Mouse (Mus musculus) G1E (cell line): Measurements from ENCODE around the gene Iqcf1.

ENCODE experiments used
- CTCF ChIP-seq: IDR thresholded peaks from 2 replicates; pipeline ENCODE4 v1.5.1; 2012; ENCODE audit warnings: low read depth, low read length, inconsistent platforms, mixed read lengths
- GATA1 ChIP-seq: IDR thresholded peaks from 2 replicates; pipeline ENCODE4 v1.6.1; 2012; ENCODE audit warnings: borderline replicate concordance, low read length, inconsistent platforms, mixed read lengths
- GATA2 ChIP-seq: IDR thresholded peaks from 2 replicates; pipeline ENCODE4 v1.6.1; 2012; ENCODE audit warnings: low read depth, low read length, inconsistent platforms, borderline replicate concordance
- POLR2AphosphoS5 ChIP-seq: IDR thresholded peaks from 2 replicates; pipeline ENCODE4 v1.6.1; 2012; ENCODE audit warnings: low read depth, low read length, inconsistent platforms; ENCODE audit not compliant: insufficient replicate concordance

DNA sequence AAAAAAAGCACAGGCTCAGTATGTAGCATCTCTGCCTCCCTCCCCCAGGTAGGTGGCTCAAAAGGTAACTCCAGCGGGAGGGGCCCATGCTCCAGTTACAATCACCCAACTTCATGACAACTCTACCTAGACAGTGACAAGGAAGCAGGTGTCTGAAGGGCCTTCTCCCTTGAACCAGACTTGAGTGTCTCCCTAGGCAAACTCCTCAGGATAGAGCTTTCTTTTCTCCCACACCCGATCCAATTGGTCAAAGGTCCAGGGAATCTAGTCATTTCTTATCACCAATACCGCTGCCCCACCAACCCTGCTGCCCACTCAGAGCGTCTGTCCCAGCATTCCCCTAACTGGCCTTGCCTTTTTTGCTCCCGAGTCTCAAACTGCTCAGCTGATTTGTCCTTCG, 33.0 kb upstream of the Iqcf1 start:
- TF ChIP-seq CTCF (no peak), GATA2 (no peak), POLR2AphosphoS5 (no peak), GATA1 (no peak)
